Mouse (Mus musculus): ENCODE results near the gene Aldh18a1. TPM values are rescaled to one million over a fixed set of nuclear protein-coding genes. Genes with fewer than 3 reads are reported as not detected.

Aldh18a1 gene
- polyA plus RNA-seq, 1 experiment, result 64.3 TPM

GRCm38 (mm10) chr19:40504336-40504735 lies 83.9 kb downstream of the Aldh18a1 start:
- DNase-seq (ENCODE audit: low read depth, low spot score), result no peak
- 80% methylated on average over 7 of the region's 7 CpGs for WGBS

Other genes with a start within 250 kb of the Aldh18a1 start
- 14.9 and 32.3 TPM in 2 replicates for gene Sorbs1, start 74.7 kb downstream of the Aldh18a1 start, polyA plus RNA-seq (2012; rRNA removed)
- 3.8 and 6.5 TPM in 2 replicates for gene Tctn3, start 23.8 kb upstream of the Aldh18a1 start, polyA plus RNA-seq (2012; rRNA removed)
- gene Entpd1, start 23.9 kb upstream of the Aldh18a1 start, polyA plus RNA-seq (2012; rRNA removed), result 6.9 and 9.3 TPM in 2 replicates
- not detected in 2 replicates for gene Cc2d2b, start 160.3 kb upstream of the Aldh18a1 start, polyA plus RNA-seq (2012; rRNA removed)
- 3.2 and 6.2 TPM in 2 replicates for gene Ccnj, start 242.8 kb upstream of the Aldh18a1 start, polyA plus RNA-seq (2012; rRNA removed)